Mouse (Mus musculus) midbrain, embryonic 16.5 days (tissue): ENCODE data around the gene Dock10. TPM values are rescaled to one million over a fixed set of nuclear protein-coding genes. Genes with fewer than 3 reads are reported as not detected.

ENCODE experiments used
- ATAC-seq: fragments of 200-750 bp; cut with Nextera tagmentation; 2 replicates; pipeline ENCODE4 v1.8.0; 2017; ENCODE audit warnings: moderate TSS enrichment
- H3K27ac ChIP-seq: fragments of 300-500 bp; sonication (generic); 2 replicates; pipeline ENCODE4 v1.5.1; 2014; ENCODE audit warnings: mild to moderate bottlenecking, low read length, mixed read lengths
- H3K27me3 ChIP-seq: fragments of 300-500 bp; sonication (generic); 2 replicates; pipeline ENCODE4 v1.6.1; 2014; ENCODE audit warnings: low read depth, low read length, mixed read lengths; ENCODE audit not compliant: control insufficient read depth, insufficient read depth
- H3K36me3 ChIP-seq: fragments of 300-500 bp; sonication (generic); 2 replicates; pipeline ENCODE4 v1.6.1; 2014; ENCODE audit warnings: mild to moderate bottlenecking, low read length, moderate library complexity, mixed read lengths; ENCODE audit not compliant: control insufficient read depth, insufficient read depth
- H3K4me1 ChIP-seq: fragments of 300-500 bp; sonication (generic); 2 replicates; pipeline ENCODE4 v1.6.1; 2014; ENCODE audit warnings: mild to moderate bottlenecking, low read length, mixed read lengths; ENCODE audit not compliant: control insufficient read depth, insufficient read depth
- H3K4me2 ChIP-seq: fragments of 300-500 bp; sonication (generic); 2 replicates; pipeline ENCODE4 v1.6.1; 2014; ENCODE audit warnings: mild to moderate bottlenecking, low read length, mixed read lengths
- H3K4me3 ChIP-seq: fragments of 300-500 bp; sonication (generic); 2 replicates; pipeline ENCODE4 v1.5.1; 2014; ENCODE audit warnings: low read depth, mild to moderate bottlenecking, low read length, moderate library complexity, mixed read lengths
- H3K9ac ChIP-seq: fragments of 300-500 bp; sonication (generic); 2 replicates; pipeline ENCODE4 v1.6.1; 2014; ENCODE audit warnings: low read depth, low read length, mixed read lengths
- H3K9me3 ChIP-seq: fragments of 300-500 bp; sonication (generic); replicated peaks from 2 replicates; pipeline ENCODE4 v1.6.1; 2014; ENCODE audit warnings: mild to moderate bottlenecking, low read length, mixed read lengths; ENCODE audit not compliant: control insufficient read depth, poor library complexity, severe bottlenecking
- WGBS: fragments of 180-500 bp; shearing (Covaris S2); extraction: QIAGEN DNeasy Blood & Tissue Kit; methylation state at CpG from one replicate; pipeline ENCODE4 v1.1.7; 2014; 5-methylcytosine and 5-hydroxymethylcytosine counted together
- polyA plus RNA-seq: library from polyadenylated mRNA; unstranded; fragments of >200 nt; fragmentation: Nextera tagmentation; extraction: Ambion mirVana; gene quantifications from 2 replicates; pipeline ENCODE4 v1.2.1, GENCODE M21; 2015

The Dock10 gene
- polyA plus RNA-seq, 1 experiment from 2014 or later, result 3.8 TPM

GRCm38 (mm10) chr1:80619100-80619499 lies 139.2 kb downstream of the Dock10 start:
- H3K4me2 ChIP-seq, result no peak overlapping the region
- no peak overlapping the region for H3K27ac ChIP-seq
- no peaks in the 10 kb centered on the region for H3K36me3 ChIP-seq
- ATAC-seq, result no peak
- 80% methylated on average over 2 of the region's 2 CpGs for WGBS
- no peaks in the 10 kb centered on the region for H3K4me1 ChIP-seq
- no peak overlapping the region for H3K9ac ChIP-seq
- no peaks in the 10 kb centered on the region for H3K9me3 ChIP-seq
- no peak overlapping the region for H3K4me3 ChIP-seq
- no peaks in the 10 kb centered on the region for H3K27me3 ChIP-seq

GRCm38 (mm10) chr1:80616671-80617070 lies 141.7 kb downstream of the Dock10 start:
- no peak overlapping the region for H3K9ac ChIP-seq
- no peak overlapping the region for H3K4me3 ChIP-seq
- H3K27me3 ChIP-seq, result no peaks in the 10 kb centered on the region
- H3K27ac ChIP-seq, result no peak overlapping the region
- H3K4me2 ChIP-seq, result no peak overlapping the region
- H3K36me3 ChIP-seq, result no peaks in the 10 kb centered on the region
- no peaks in the 10 kb centered on the region for H3K9me3 ChIP-seq
- 86% methylated on average over 5 of the region's 5 CpGs for WGBS
- no peaks in the 10 kb centered on the region for H3K4me1 ChIP-seq
- ATAC-seq, result no peak

GRCm38 (mm10) chr1:80614750-80615149 lies 143.6 kb downstream of the Dock10 start:
- Histone ChIP-seq H3K9me3 (no peaks in the 10 kb centered on the region), H3K4me1 (no peaks in the 10 kb centered on the region), H3K27me3 (no peaks in the 10 kb centered on the region)

GRCm38 (mm10) chr1:80613395-80614011 lies 144.8 kb downstream of the Dock10 start:
- Histone ChIP-seq H3K27me3 (no peaks in the 10 kb centered on the region), H3K4me3 (no peak overlapping the region), H3K27ac (no peak overlapping the region), H3K9ac (no peak overlapping the region), H3K36me3 (no peaks in the 10 kb centered on the region), H3K4me1 (no peaks in the 10 kb centered on the region), H3K4me2 (no peak overlapping the region), H3K9me3 (no peaks in the 10 kb centered on the region)
- ATAC-seq, result no peak
- 86% methylated on average over 4 of the region's 4 CpGs for WGBS

More at GRCm38 (mm10) chr1:80614750-80615149, 143.6 kb downstream of the Dock10 start:
- no peaks in the 10 kb centered on the region for H3K36me3 ChIP-seq
- WGBS, result 98% methylated on average over 5 of the region's 5 CpGs
- no peak overlapping the region for H3K4me3 ChIP-seq
- H3K27ac ChIP-seq, result no peak overlapping the region
- H3K4me2 ChIP-seq, result no peak overlapping the region
- H3K9ac ChIP-seq, result no peak overlapping the region
- no peak for ATAC-seq

- no peak overlapping the region for H3K4me2 ChIP-seq
- ATAC-seq, result no peak
- no peak overlapping the region for H3K9ac ChIP-seq
- no peak overlapping the region for H3K4me3 ChIP-seq
- H3K27me3 ChIP-seq, result no peaks in the 10 kb centered on the region
- H3K4me1 ChIP-seq, result no peaks in the 10 kb centered on the region
- WGBS, result 75% methylated on average over 4 of the region's 4 CpGs
- H3K9me3 ChIP-seq, result no peaks in the 10 kb centered on the region
- no peak overlapping the region for H3K27ac ChIP-seq
- no peaks in the 10 kb centered on the region for H3K36me3 ChIP-seq
These were observed 150.8 kb downstream of the Dock10 start for GRCm38 (mm10) chr1:80607546-80607945.

- ATAC-seq, result no peak
- no peaks in the 10 kb centered on the region for H3K36me3 ChIP-seq
- H3K27me3 ChIP-seq, result no peaks in the 10 kb centered on the region
- H3K4me3 ChIP-seq, result no peak overlapping the region
- WGBS, result 69% methylated on average over 8 of the region's 8 CpGs
- no peak overlapping the region for H3K27ac ChIP-seq
- H3K4me2 ChIP-seq, result no peak overlapping the region
- H3K9ac ChIP-seq, result no peak overlapping the region
- H3K4me1 ChIP-seq, result no peaks in the 10 kb centered on the region
- no peaks in the 10 kb centered on the region for H3K9me3 ChIP-seq
These were observed 152.1 kb downstream of the Dock10 start for GRCm38 (mm10) chr1:80606131-80606754.

- H3K9me3 ChIP-seq, result no peaks in the 10 kb centered on the region
- no peak overlapping the region for H3K27ac ChIP-seq
- no peak overlapping the region for H3K4me2 ChIP-seq
- WGBS, result 82% methylated on average over 2 of the region's 2 CpGs
- no peaks in the 10 kb centered on the region for H3K36me3 ChIP-seq
- no peak overlapping the region for H3K9ac ChIP-seq
- ATAC-seq, result no peak
- H3K4me3 ChIP-seq, result no peak overlapping the region
- no peaks in the 10 kb centered on the region for H3K27me3 ChIP-seq
- H3K4me1 ChIP-seq, result no peaks in the 10 kb centered on the region
These were observed 154.0 kb downstream of the Dock10 start for GRCm38 (mm10) chr1:80604332-80604731.

- no peak overlapping the region for H3K9ac ChIP-seq
- no peaks in the 10 kb centered on the region for H3K36me3 ChIP-seq
- no peak overlapping the region for H3K4me2 ChIP-seq
- WGBS, result 91% methylated on average over 2 of the region's 2 CpGs
- H3K9me3 ChIP-seq, result no peaks in the 10 kb centered on the region
- H3K27ac ChIP-seq, result no peak overlapping the region
- no peak overlapping the region for H3K4me3 ChIP-seq
- no peak for ATAC-seq
- H3K27me3 ChIP-seq, result no peaks in the 10 kb centered on the region
- H3K4me1 ChIP-seq, result no peaks in the 10 kb centered on the region
These were observed 155.2 kb downstream of the Dock10 start for GRCm38 (mm10) chr1:80603081-80603480.

GRCm38 (mm10) chr1:80583281-80583680 lies 175.0 kb downstream of the Dock10 start:
- no peaks in the 10 kb centered on the region for H3K36me3 ChIP-seq
- H3K27me3 ChIP-seq, result no peaks in the 10 kb centered on the region
- no peak overlapping the region for H3K4me3 ChIP-seq
- no peaks in the 10 kb centered on the region for H3K4me1 ChIP-seq
- H3K9ac ChIP-seq, result no peak overlapping the region
- WGBS, result 81% methylated on average over 5 of the region's 5 CpGs
- H3K4me2 ChIP-seq, result no peak overlapping the region
- no peaks in the 10 kb centered on the region for H3K9me3 ChIP-seq
- H3K27ac ChIP-seq, result no peak overlapping the region
- no peak for ATAC-seq
